Mouse (Mus musculus): ENCODE measurements around the gene Trank1. TPM values are rescaled to one million over a fixed set of nuclear protein-coding genes. Genes with fewer than 3 reads are reported as not detected.

Trank1 gene
- polyA plus RNA-seq, 1 experiment from 2014 or later: 0.08 TPM

Other genes with a start within 250 kb of the Trank1 start
- gene Lrrfip2, start 194.1 kb upstream of the Trank1 start, polyA plus RNA-seq (2016; fragmentation: Nextera tagmentation; extraction: Ambion mirVana): 50.9 and 51.3 TPM in 2 replicates
- 51.7 and 52.6 TPM in 2 replicates for gene Mlh1, start 39.9 kb upstream of the Trank1 start, polyA plus RNA-seq (2016; fragmentation: Nextera tagmentation; extraction: Ambion mirVana)
- gene Epm2aip1, start 39.8 kb upstream of the Trank1 start, polyA plus RNA-seq (2016; fragmentation: Nextera tagmentation; extraction: Ambion mirVana): 24.7 and 28.4 TPM in 2 replicates
- 1.6 and 2.5 TPM in 2 replicates for gene Dclk3, start 127.3 kb downstream of the Trank1 start, polyA plus RNA-seq (2016; fragmentation: Nextera tagmentation; extraction: Ambion mirVana)

All from heart, embryonic 10.5 days (tissue).